Mouse (Mus musculus) ovary, adult 18-20 months (tissue): Measurements from ENCODE around the gene Krt39.

Source experiments
- DNase-seq: peaks from one replicate; pipeline ENCODE4 v3.0.0; 2022; ENCODE audit warnings: low spot score, mixed read lengths

Krt39 gene

DNA sequence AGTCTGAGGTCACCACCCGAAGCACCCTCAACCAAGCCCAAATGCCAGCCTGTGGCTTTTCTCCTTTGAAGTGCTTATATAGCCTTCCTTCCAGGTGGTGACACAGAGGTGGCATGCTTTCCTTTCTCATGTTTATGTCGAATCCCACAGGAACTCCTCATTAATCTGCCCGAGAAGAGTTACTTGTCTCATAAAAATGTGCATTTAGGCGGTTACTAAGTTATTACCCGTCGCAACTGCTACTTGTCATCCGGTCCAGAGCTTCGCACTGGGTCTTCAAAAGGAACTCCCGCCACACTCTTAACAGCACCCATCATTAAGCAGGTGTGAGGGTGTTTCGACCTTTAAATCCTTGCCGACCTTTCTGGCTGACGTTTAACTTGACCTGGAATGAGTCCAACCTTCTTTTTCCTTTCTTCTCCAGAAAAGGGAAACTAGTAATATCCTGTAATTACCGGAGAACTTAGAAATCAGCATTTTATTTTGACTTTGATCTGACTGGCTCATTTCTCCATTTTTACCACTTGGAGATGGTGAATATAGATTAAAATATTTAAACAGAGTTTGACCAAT lies at the start of gene Krt39:
Gene Krt39, minus strand, starts transcription at position 51 of the 573 bp plus-strand sequence.
- DNase-seq, result no peak

GRCm38 (mm10) chr11:99566530-99566929 lies 45.4 kb upstream of the Krt39 start, which contains the start of gene Krtap3-1:
TSS of gene Krtap3-1 (minus strand) at chr11:99566630.
- no peak for DNase-seq

DNA sequence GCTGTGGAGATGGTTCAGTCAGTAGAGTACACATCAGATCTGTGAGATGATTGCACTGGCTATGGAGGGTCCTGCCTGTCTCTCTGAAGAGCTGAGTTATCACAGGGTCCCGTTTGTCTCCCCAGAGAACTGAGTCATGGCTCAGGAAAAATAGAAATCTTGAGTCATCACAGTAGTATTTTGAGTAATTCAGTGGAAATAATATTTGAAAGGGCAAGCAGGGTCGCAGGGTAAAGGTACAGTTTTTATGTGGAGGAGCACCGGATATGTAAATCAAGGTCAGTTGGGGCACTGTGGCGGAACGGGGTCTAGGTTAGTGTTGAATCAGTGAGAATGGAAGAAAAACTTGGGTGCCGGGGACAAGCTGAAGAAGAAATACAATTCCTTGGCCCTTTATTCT lies 41.4 kb upstream of the Krt39 start:
- no peak for DNase-seq

DNA sequence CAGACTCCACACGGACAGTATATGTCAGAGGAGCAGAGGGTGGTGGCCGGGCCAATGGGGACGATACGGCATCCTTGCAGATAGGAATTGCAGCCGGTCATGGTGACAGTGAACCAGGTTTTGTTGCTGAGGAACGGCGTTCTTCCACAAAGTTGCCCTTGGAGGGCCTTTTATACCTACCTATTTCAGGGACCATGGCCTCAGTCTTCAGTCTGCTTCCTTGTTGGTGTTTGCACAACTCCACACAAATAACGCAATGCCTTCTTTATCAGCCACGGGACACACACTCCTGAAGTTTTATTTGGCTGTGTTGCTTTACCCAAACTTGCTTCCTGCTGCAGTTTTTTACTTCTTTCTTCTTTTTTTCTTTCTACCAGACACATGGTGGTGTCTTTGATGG lies 38.2 kb upstream of the Krt39 start, which contains the start of gene Gm11939:
Gene Gm11939, minus strand, starts transcription at position 101 of the 400 bp plus-strand sequence.
- no peak for DNase-seq

- no peak for DNase-seq
Observed at GRCm38 (mm10) chr11:99557976-99558745, 37.0 kb upstream of the Krt39 start.

- no peak for DNase-seq
Observed at GRCm38 (mm10) chr11:99556753-99557152, 35.6 kb upstream of the Krt39 start, which contains the start of gene Krtap3-2. TSS of gene Krtap3-2 (minus strand) at chr11:99556853.

- no peak for DNase-seq
Observed at GRCm38 (mm10) chr11:99556195-99556594, 35.1 kb upstream of the Krt39 start.

DNA sequence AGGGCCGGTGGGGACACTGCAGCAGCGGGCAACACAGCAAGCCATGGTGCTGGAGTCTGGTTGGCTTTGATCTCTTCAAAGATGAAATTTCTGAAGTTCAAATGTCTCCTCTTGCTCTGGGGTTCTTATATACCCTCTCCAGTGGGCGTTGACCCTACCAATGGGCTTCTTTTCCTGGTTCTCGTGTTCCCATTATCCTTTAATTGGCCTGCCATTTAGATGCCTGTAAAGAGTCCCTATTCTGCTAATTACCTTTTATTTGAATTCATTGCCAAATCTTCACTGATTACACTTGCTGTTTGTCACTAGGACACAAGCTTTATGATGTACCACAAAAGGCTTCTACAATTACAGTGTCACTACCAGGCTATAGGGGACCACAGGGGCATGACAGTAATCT lies 29.6 kb upstream of the Krt39 start, which contains the start of gene Krtap3-3:
Gene Krtap3-3, minus strand, starts transcription at position 101 of the 400 bp plus-strand sequence.
- no peak for DNase-seq

GRCm38 (mm10) chr11:99547892-99548291 lies 26.8 kb upstream of the Krt39 start:
- no peak for DNase-seq

DNA sequence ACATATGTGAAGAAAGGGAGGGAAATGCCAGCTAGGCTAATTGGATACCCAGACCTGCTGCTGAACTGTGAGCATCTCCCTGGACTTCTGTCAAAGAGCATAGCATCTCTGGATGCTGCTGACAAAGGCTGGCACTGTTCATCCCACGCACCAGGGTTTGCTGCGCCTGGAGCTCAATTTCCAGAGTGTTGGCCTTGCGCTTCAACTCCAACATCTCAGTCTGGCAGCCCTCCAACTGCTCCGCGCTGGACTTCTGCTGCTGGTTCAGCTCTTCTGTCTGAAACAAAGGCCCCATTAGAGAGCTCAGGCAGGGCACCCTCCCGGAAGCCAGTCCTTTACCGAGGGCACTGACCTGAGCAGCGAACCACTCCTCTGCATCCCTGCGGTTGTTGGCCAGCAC lies 18.6 kb upstream of the Krt39 start:
- DNase-seq, result peak; percentile 35

- DNase-seq, result no peak
Observed at GRCm38 (mm10) chr11:99514098-99514497, 7.0 kb downstream of the Krt39 start.

- no peak for DNase-seq
Observed at GRCm38 (mm10) chr11:99500095-99500805, 20.9 kb downstream of the Krt39 start.

DNA sequence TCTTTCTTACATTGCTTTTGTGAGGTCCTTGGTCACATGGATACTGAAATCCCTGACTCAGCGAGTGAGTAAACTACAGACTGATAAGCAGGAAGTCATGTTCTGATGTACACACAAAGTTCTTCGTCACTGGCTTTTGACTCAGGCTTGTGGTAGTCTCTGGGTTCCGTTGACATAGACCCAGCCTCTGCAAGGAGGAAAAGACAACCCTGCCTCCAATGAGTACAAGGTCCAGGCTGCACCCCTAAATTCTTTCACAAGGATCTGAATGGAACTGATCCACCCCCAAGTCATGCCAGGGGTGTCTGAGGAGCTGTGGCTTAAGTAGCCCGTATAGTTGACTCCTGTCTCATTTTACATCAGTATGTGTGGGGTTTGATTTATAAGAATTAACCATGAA lies 24.7 kb downstream of the Krt39 start:
- no peak for DNase-seq

GRCm38 (mm10) chr11:99494741-99495140 lies 26.4 kb downstream of the Krt39 start:
- DNase-seq, result no peak

DNA sequence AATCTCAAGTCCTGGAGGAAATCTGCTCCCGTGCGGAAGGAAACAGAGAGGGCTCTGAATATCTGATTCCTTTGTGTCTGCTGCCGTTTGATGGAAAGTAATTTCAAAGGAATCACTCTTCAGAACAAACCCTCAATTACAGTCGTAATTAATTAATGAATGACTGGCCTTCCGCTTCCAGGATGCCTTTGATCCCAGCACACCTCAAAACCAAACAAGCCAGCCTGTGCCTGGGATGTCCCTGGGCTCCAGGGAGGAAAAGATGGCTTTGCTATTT lies 27.6 kb downstream of the Krt39 start:
- DNase-seq, result no peak

GRCm38 (mm10) chr11:99492733-99493573 lies 28.2 kb downstream of the Krt39 start, which contains the start of gene Krt23:
TSS of gene Krt23 (minus strand) at chr11:99493137.
- no peak for DNase-seq

GRCm38 (mm10) chr11:99491040-99491439 lies 30.1 kb downstream of the Krt39 start:
- no peak for DNase-seq

DNA sequence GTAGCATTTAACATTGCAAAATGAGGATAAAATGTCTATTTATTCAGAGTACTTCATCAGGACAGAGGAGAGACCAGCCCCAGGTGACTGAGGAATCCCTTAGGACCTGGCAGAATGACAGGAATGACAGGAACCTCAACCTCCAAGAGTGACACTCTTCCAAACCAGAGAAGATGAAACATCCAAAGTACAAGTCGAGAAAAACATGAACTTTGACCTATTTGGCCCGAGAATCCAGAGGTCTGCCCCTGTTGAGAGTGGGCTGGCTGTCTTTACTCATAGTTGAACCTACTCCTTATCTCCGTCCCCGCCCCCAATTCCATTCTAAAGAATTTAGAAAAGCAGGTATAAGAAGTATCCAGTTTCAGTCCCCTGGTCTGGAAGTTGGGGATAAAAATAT lies 30.5 kb downstream of the Krt39 start:
- no peak for DNase-seq

GRCm38 (mm10) chr11:99489233-99489632 lies 31.9 kb downstream of the Krt39 start:
- DNase-seq, result no peak

DNA sequence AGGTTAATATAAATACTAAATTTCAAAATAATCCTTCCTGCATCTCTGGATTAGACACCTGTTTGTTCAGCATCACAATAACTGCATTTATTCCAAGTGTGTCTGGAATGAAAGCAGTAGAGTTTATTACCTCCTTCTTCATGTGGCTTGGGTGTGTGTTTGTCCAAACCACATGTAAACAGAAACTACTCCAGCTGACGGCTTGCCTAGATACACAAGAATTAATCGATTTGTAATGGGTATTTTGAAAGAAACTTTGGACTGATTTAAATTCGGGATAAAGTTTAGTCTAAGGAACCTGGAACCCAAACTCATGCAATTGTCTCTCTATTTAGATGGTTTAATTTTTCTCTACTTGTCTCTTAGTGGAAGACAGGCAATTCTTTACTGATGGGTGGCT lies 46.2 kb downstream of the Krt39 start:
- no peak for DNase-seq

- DNase-seq, result no peak
Observed at GRCm38 (mm10) chr11:99473433-99473832, 47.7 kb downstream of the Krt39 start.

- DNase-seq, result no peak
Observed at GRCm38 (mm10) chr11:99472405-99472804, 48.7 kb downstream of the Krt39 start.
